In the genomic region with DNA sequence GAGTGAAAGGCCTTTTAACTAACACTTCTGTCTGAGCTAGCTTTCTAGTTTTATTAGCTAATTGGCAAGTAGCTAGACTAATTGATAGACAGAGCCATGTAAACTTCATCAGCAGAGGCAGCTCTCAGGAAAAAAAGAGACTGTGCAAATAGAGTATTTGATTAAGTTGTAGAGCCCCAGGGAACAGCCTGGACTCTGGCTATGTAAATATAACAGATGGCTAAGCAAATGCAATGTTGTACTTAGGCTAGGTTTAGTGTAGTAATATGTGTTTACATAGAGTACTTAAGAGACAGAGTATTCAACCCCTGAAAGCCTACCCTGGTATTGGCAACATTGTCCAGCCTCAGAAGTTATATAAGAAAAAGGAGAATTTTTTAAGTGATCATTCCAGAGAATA, we compare ENCODE assay signal across 22 mouse cellular contexts.
A peak's percentile ranks its signal among the peaks of the same experiment; 100 is the strongest.
DNase-seq lines count a peak whose midpoint lies in the region; ATAC-seq and TF ChIP-seq lines count a peak whose summit lies in the region.
"Had no signal": no experiment of that assay in that cellular context is flagged by ENCODE, and none has a peak within 500 bp of the region (broad histone marks: within the 10 kb centered on the region; RNA-seq: fewer than 3 reads in every experiment).

No protein-coding gene starts in this region.

- no peak overlapping the region for H3K27ac ChIP-seq in liver, embryonic 16.5 days (ENCODE audit: low read length)
- H3K27ac ChIP-seq in liver, postnatal 0 days (ENCODE audit: low read depth): no peak overlapping the region
- H3K27ac ChIP-seq in midbrain, embryonic 11.5 days (ENCODE audit: low read depth, low read length): no peak overlapping the region
- no peak overlapping the region for H3K27ac ChIP-seq in midbrain, postnatal 0 days (ENCODE audit: low read depth, low read length)
- H3K27ac ChIP-seq in midbrain, embryonic 15.5 days: no peak overlapping the region
- H3K27ac ChIP-seq: embryonic facial prominence, embryonic 10.5 days; gastrocnemius, adult 2 months; hindbrain, embryonic 12.5 days; left cerebral cortex, adult 2 months; liver, embryonic 15.5 days; neural tube, embryonic 13.5 days had no signal

- no peaks in the 10 kb centered on the region for H3K36me3 ChIP-seq in liver, embryonic 16.5 days (ENCODE audit: control insufficient read depth, insufficient read depth)
- H3K36me3 ChIP-seq in liver, postnatal 0 days (replicated peaks; ENCODE audit: insufficient read depth, low read length): no peaks in the 10 kb centered on the region
- H3K36me3 ChIP-seq in midbrain, embryonic 11.5 days (ENCODE audit: control insufficient read depth, insufficient read depth, low read length): no peaks in the 10 kb centered on the region
- no peaks in the 10 kb centered on the region for H3K36me3 ChIP-seq in midbrain, postnatal 0 days (ENCODE audit: insufficient read depth, low read length)
- H3K36me3 ChIP-seq in midbrain, embryonic 15.5 days (replicated peaks): no peaks in the 10 kb centered on the region
- H3K36me3 ChIP-seq: embryonic facial prominence, embryonic 10.5 days; hindbrain, embryonic 12.5 days; liver, embryonic 15.5 days; neural tube, embryonic 13.5 days had no signal

- TF ChIP-seq CTCF in liver, postnatal 0 days (IDR thresholded peaks at IDR 0.05; ENCODE audit: low read depth): no peak
- no peak for TF ChIP-seq CTCF in midbrain, postnatal 0 days (IDR thresholded peaks at IDR 0.05)

- no peak overlapping the region for H3K4me2 ChIP-seq in liver, embryonic 16.5 days (ENCODE audit: low read depth, low read length)
- no peak overlapping the region for H3K4me2 ChIP-seq in liver, postnatal 0 days (ENCODE audit: low read depth, low read length)
- no peak overlapping the region for H3K4me2 ChIP-seq in midbrain, embryonic 11.5 days
- H3K4me2 ChIP-seq in midbrain, postnatal 0 days (ENCODE audit: low read depth, low read length, poor library complexity, severe bottlenecking): no peak overlapping the region
- H3K4me2 ChIP-seq in midbrain, embryonic 15.5 days: no peak overlapping the region
- H3K4me2 ChIP-seq: hindbrain, embryonic 12.5 days; liver, embryonic 15.5 days; neural tube, embryonic 13.5 days had no signal

- ATAC-seq in liver, embryonic 16.5 days (ENCODE audit: low read depth): peak; percentile 32; the same call in 1 of the 2 replicates
- ATAC-seq in liver, postnatal 0 days: no peak
- peak; percentile 82 for ATAC-seq in midbrain, embryonic 11.5 days (ENCODE audit: low FRiP score)
- ATAC-seq in midbrain, postnatal 0 days (ENCODE audit: low FRiP score): no peak
- ATAC-seq in midbrain, embryonic 15.5 days (replicated peaks): 0 out of 2 replicates have a peak, but pooled peaks have one; percentile 20
- no peak for ATAC-seq in erythroblast, adult 5-6 weeks (replicated peaks; ENCODE audit: low FRiP score, poor library complexity, severe bottlenecking)

- H3K4me1 ChIP-seq in liver, embryonic 16.5 days (ENCODE audit: control insufficient read depth, low read depth, low read length): no peaks in the 10 kb centered on the region
- H3K4me1 ChIP-seq in liver, postnatal 0 days (ENCODE audit: insufficient read depth): no peaks in the 10 kb centered on the region
- H3K4me1 ChIP-seq in midbrain, embryonic 11.5 days (ENCODE audit: control insufficient read depth, insufficient read depth, low read length): no peaks in the 10 kb centered on the region
- H3K4me1 ChIP-seq in midbrain, postnatal 0 days (ENCODE audit: insufficient read depth, low read length): no peaks in the 10 kb centered on the region
- no peaks in the 10 kb centered on the region for H3K4me1 ChIP-seq in midbrain, embryonic 15.5 days
- H3K4me1 ChIP-seq: embryonic facial prominence, embryonic 10.5 days; hindbrain, embryonic 12.5 days; liver, embryonic 15.5 days; neural tube, embryonic 13.5 days had no signal

- H3K27me3 ChIP-seq in liver, embryonic 16.5 days (ENCODE audit: control insufficient read depth, insufficient read depth, low read depth, low read length): no peaks in the 10 kb centered on the region
- no peaks in the 10 kb centered on the region for H3K27me3 ChIP-seq in liver, postnatal 0 days (ENCODE audit: insufficient read depth, low read length)
- no peaks in the 10 kb centered on the region for H3K27me3 ChIP-seq in midbrain, embryonic 11.5 days (ENCODE audit: control insufficient read depth, insufficient read depth, low read length)
- H3K27me3 ChIP-seq in midbrain, postnatal 0 days (ENCODE audit: insufficient read depth, low read length): no peaks in the 10 kb centered on the region
- H3K27me3 ChIP-seq in midbrain, embryonic 15.5 days (replicated peaks): no peaks in the 10 kb centered on the region
- H3K27me3 ChIP-seq: hindbrain, embryonic 12.5 days; neural tube, embryonic 13.5 days had no signal

- no peak for TF ChIP-seq EP300 in liver, postnatal 0 days (IDR thresholded peaks at IDR 0.05; ENCODE audit: low read depth)

- peak; percentile 9 for DNase-seq in embryo, embryonic 10.5 days (ENCODE audit: low spot score)
- no peak for DNase-seq in embryo, embryonic 9.5 days (ENCODE audit: extremely low spot score)
- no peak for DNase-seq in liver, postnatal 0 days
- DNase-seq in midbrain, embryonic 11.5 days (ENCODE audit: low spot score, missing footprints): no peak
- DNase-seq in midbrain, postnatal 0 days (ENCODE audit: low spot score): no peak
- DNase-seq: adrenal gland, postnatal 10 days; cerebellum, adult 2 months; cerebellum, postnatal 25 days; gastrocnemius, adult 2 months; kidney, adult 8-10 months; kidney, postnatal 10 days; retina, postnatal 1 day; right cerebral cortex, postnatal 25 days had no signal

- no peak overlapping the region for H3K4me3 ChIP-seq in liver, embryonic 16.5 days (ENCODE audit: low read depth, low read length)
- no peak overlapping the region for H3K4me3 ChIP-seq in liver, postnatal 0 days (ENCODE audit: low read depth, low read length)
- no peak overlapping the region for H3K4me3 ChIP-seq in midbrain, embryonic 11.5 days (ENCODE audit: low read depth, low read length)
- no peak overlapping the region for H3K4me3 ChIP-seq in midbrain, postnatal 0 days (ENCODE audit: low read depth, low read length)
- no peak overlapping the region for H3K4me3 ChIP-seq in midbrain, embryonic 15.5 days
- H3K4me3 ChIP-seq: embryonic facial prominence, embryonic 10.5 days; gastrocnemius, adult 2 months; hindbrain, embryonic 12.5 days; left cerebral cortex, adult 2 months; liver, embryonic 15.5 days; myocyte; neural tube, embryonic 13.5 days had no signal

- H3K9ac ChIP-seq in liver, embryonic 16.5 days (ENCODE audit: low read depth, low read length): no peak overlapping the region
- H3K9ac ChIP-seq in liver, postnatal 0 days (replicated peaks): no peak overlapping the region
- no peak overlapping the region for H3K9ac ChIP-seq in midbrain, embryonic 11.5 days (ENCODE audit: low read length)
- no peak overlapping the region for H3K9ac ChIP-seq in midbrain, postnatal 0 days (replicated peaks; ENCODE audit: low read length, poor library complexity, severe bottlenecking)
- no peak overlapping the region for H3K9ac ChIP-seq in midbrain, embryonic 15.5 days
- H3K9ac ChIP-seq: hindbrain, embryonic 12.5 days; liver, embryonic 15.5 days; neural tube, embryonic 13.5 days had no signal

- no peaks in the 10 kb centered on the region for H3K9me3 ChIP-seq in liver, embryonic 16.5 days (replicated peaks; ENCODE audit: control insufficient read depth, low read length)
- H3K9me3 ChIP-seq in liver, postnatal 0 days (ENCODE audit: low read length): no peaks in the 10 kb centered on the region
- H3K9me3 ChIP-seq in midbrain, embryonic 11.5 days (ENCODE audit: control insufficient read depth, low read length): no peaks in the 10 kb centered on the region
- no peaks in the 10 kb centered on the region for H3K9me3 ChIP-seq in midbrain, postnatal 0 days (ENCODE audit: low read length)
- no peaks in the 10 kb centered on the region for H3K9me3 ChIP-seq in midbrain, embryonic 15.5 days
- H3K9me3 ChIP-seq: embryonic facial prominence, embryonic 10.5 days; hindbrain, embryonic 12.5 days; liver, embryonic 15.5 days; neural tube, embryonic 13.5 days had no signal

Comparison
In these comparisons a context has a peak if more than half of its experiments do, and no peak if none do; other contexts are left out.
1. ATAC-seq: peak in liver, embryonic 16.5 days (single experiment), midbrain, embryonic 11.5 days (single experiment) and midbrain, embryonic 15.5 days (single experiment); none in liver, postnatal 0 days (single experiment), midbrain, postnatal 0 days (single experiment) and erythroblast, adult 5-6 weeks (single experiment).